Mouse (Mus musculus) E14TG2a.4 (cell line): ENCODE measurements at regions not wholly inside any gene's neighbourhood (a gene's known extent, or its start where the extent isn't known, plus 50 kb on each side); places are given as distances from the start of the nearest gene placed in this dataset.

ENCODE experiments used
- CTCF ChIP-seq: conservative IDR thresholded peaks from 2 replicates; pipeline ENCODE4 v1.5.1; 2014; ENCODE audit warnings: low read length
- POU5F1 ChIP-seq: IDR thresholded peaks from 2 replicates; pipeline ENCODE4 v1.6.1; 2014; ENCODE audit warnings: low read length, borderline replicate concordance

GRCm38 (mm10) chr1:72955387-72955786, 60.3 kb downstream of the Tnp1 start:
- no peak for TF ChIP-seq CTCF
- TF ChIP-seq POU5F1 = no peak
